Mouse (Mus musculus) bone marrow, adult 2 months (tissue): ENCODE measurements at regions not wholly inside any gene's neighbourhood (a gene's known extent, or its start where the extent isn't known, plus 50 kb on each side); places are given as distances from the start of the nearest gene placed in this dataset.
A peak's percentile ranks its signal among the peaks of the same experiment; 100 is the strongest.

Experiments used
- CTCF ChIP-seq: fragments of 200-500 bp; IDR thresholded peaks from 2 replicates; pipeline ENCODE4 v1.5.1; 2011; ENCODE audit warnings: low read length, control low read depth; ENCODE audit not compliant: control insufficient read depth, insufficient read depth
- POLR2A ChIP-seq: fragments of 200-500 bp; IDR thresholded peaks from 2 replicates; pipeline ENCODE4 v1.6.1; 2011; ENCODE audit warnings: low read depth, mild to moderate bottlenecking, control low read depth, low read length, borderline replicate concordance; ENCODE audit not compliant: control insufficient read depth

DNA sequence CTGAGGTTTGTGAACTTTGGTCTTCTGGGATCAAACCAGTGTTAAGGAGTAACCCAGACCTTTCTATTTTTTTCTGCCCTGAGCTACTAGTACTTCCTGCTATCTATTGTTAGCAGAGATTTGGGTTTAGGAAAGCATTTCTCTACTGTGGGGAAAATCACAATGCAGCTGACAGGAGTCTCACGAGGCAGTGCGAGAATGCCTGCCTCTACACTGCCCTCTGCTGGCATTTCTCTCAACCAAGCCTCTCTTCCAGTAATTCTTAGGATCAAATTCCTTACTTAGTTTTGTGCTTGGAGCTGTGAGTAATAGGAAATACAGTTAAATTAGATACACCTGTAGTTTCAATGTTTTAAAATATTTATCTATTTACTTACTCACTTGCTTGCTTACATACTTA, 432.4 kb downstream of the Plcl1 start:
- TF ChIP-seq CTCF (peak; percentile 72), POLR2A (no peak)
